Mouse (Mus musculus): ENCODE data around the gene Snx14. TPM values are rescaled to one million over a fixed set of nuclear protein-coding genes. Genes with fewer than 3 reads are reported as not detected.
A peak's percentile ranks its signal among the peaks of the same experiment; 100 is the strongest.
"Not testable (repeated sequence)": the region's sequence is repeated elsewhere in the genome, so short reads cannot be mapped to it uniquely, and the experiment has no call there.

Gene Snx14
- 47.4 and 57.4 TPM in 2 replicates for total RNA-seq (2014; fragmentation: Nextera tagmentation)
- 37.8 and 51.0 TPM in 2 replicates for total RNA-seq (2017)
- polyA plus RNA-seq (2012), result 8.3 and 8.5 TPM in 2 replicates

GRCm38 (mm10) chr9:88438555-88439237 is at the start of gene Snx14:
Gene Snx14 (minus strand): TSS chr9:88438958.
- no peaks in the 10 kb centered on the region for H3K9me3 ChIP-seq (replicated peaks)
- TF ChIP-seq TAL1 (conservative IDR thresholded peaks at IDR 0.05; ENCODE audit: low read depth, low read length) (no peak), GATA2 (IDR thresholded peaks at IDR 0.05; ENCODE audit: borderline replicate concordance, low read depth, low read length) (no peak), CTCF (IDR thresholded peaks at IDR 0.05; ENCODE audit: low read depth, low read length) (no peak), POLR2AphosphoS5 (IDR thresholded peaks at IDR 0.05; ENCODE audit: insufficient replicate concordance, low read depth, low read length) (no peak; the same call in 1 of the 2 replicates)
- H3K4me1 ChIP-seq (ENCODE audit: insufficient read depth, low read depth, low read length), result peaks cover 27% of the 10 kb centered on the region
- DNase-seq (ENCODE audit: low spot score) (peak; percentile 70), ATAC-seq (ENCODE audit: extremely low read depth, insufficient number of reproducible peaks, low FRiP score, poor library complexity, severe bottlenecking) (peak; percentile 93)
- no peaks in the 10 kb centered on the region for H3K27me3 ChIP-seq (ENCODE audit: insufficient read depth, low read length)
- peak within 1 kb of the TSS; percentile 96 for H3K4me3 ChIP-seq (ENCODE audit: low read depth, low read length)
- peaks cover 23% of the 10 kb centered on the region for H3K36me3 ChIP-seq (replicated peaks)

GRCm38 (mm10) chr9:88484531-88484930 is 45.8 kb upstream of the Snx14 start:
- H3K27me3 ChIP-seq (ENCODE audit: insufficient read depth, low read length), result no peaks in the 10 kb centered on the region; the same call in 1 of the 2 replicates
- H3K4me1 ChIP-seq (ENCODE audit: insufficient read depth, low read depth, low read length), result peaks cover 17% of the 10 kb centered on the region
- DNase-seq (ENCODE audit: low spot score) (no peak), ATAC-seq (ENCODE audit: extremely low read depth, insufficient number of reproducible peaks, low FRiP score, poor library complexity, severe bottlenecking) (no peak)
- H3K9me3 ChIP-seq (replicated peaks), result no peaks in the 10 kb centered on the region
- TF ChIP-seq GATA1 (IDR thresholded peaks at IDR 0.05; ENCODE audit: borderline replicate concordance, low read length), result no peak
- no peak for TF ChIP-seq TAL1 (conservative IDR thresholded peaks at IDR 0.05; ENCODE audit: low read depth, low read length)
- TF ChIP-seq CTCF (IDR thresholded peaks at IDR 0.05; ENCODE audit: low read depth, low read length), result no peak
- TF ChIP-seq POLR2AphosphoS5 (IDR thresholded peaks at IDR 0.05; ENCODE audit: insufficient replicate concordance, low read depth, low read length), result no peak
- TF ChIP-seq GATA2 (IDR thresholded peaks at IDR 0.05; ENCODE audit: borderline replicate concordance, low read depth, low read length), result no peak
- no peak overlapping the region for H3K4me3 ChIP-seq (ENCODE audit: low read depth, low read length)
- peaks cover 4% of the 10 kb centered on the region for H3K36me3 ChIP-seq (replicated peaks)

- H3K4me1 ChIP-seq (ENCODE audit: insufficient read depth, low read depth, low read length), result peaks cover 17% of the 10 kb centered on the region
- TF ChIP-seq POLR2AphosphoS5 (IDR thresholded peaks at IDR 0.05; ENCODE audit: insufficient replicate concordance, low read depth, low read length) (no peak), CTCF (IDR thresholded peaks at IDR 0.05; ENCODE audit: low read depth, low read length) (no peak), TAL1 (conservative IDR thresholded peaks at IDR 0.05; ENCODE audit: low read depth, low read length) (no peak), GATA2 (IDR thresholded peaks at IDR 0.05; ENCODE audit: borderline replicate concordance, low read depth, low read length) (no peak), GATA1 (IDR thresholded peaks at IDR 0.05; ENCODE audit: borderline replicate concordance, low read length) (no peak)
- no peaks in the 10 kb centered on the region for H3K9me3 ChIP-seq (replicated peaks)
- H3K4me3 ChIP-seq (ENCODE audit: low read depth, low read length), result peak overlapping the region; percentile 96
- ATAC-seq (ENCODE audit: extremely low read depth, insufficient number of reproducible peaks, low FRiP score, poor library complexity, severe bottlenecking) (peak; percentile 17; the same call in 1 of the 2 replicates), DNase-seq (ENCODE audit: low spot score) (no peak)
- H3K36me3 ChIP-seq (replicated peaks), result peaks cover 8% of the 10 kb centered on the region
- H3K27me3 ChIP-seq (ENCODE audit: insufficient read depth, low read length), result no peaks in the 10 kb centered on the region; the same call in 1 of the 2 replicates
Measured at GRCm38 (mm10) chr9:88482829-88483396, 44.2 kb upstream of the Snx14 start.

- Histone ChIP-seq H3K36me3 (replicated peaks) (peaks cover 14% of the 10 kb centered on the region), H3K4me3 (ENCODE audit: low read depth, low read length) (peak within 1 kb of the TSS; percentile 96), H3K4me1 (ENCODE audit: insufficient read depth, low read depth, low read length) (peaks cover 22% of the 10 kb centered on the region)
- ATAC-seq (ENCODE audit: extremely low read depth, insufficient number of reproducible peaks, low FRiP score, poor library complexity, severe bottlenecking), result peak; percentile 72
- peak; percentile 84 for DNase-seq (ENCODE audit: low spot score)
- H3K9me3 ChIP-seq (replicated peaks); H3K27me3 ChIP-seq (ENCODE audit: insufficient read depth, low read length): not testable (repeated sequence)
Measured at GRCm38 (mm10) chr9:88482230-88482828, 43.6 kb upstream of the Snx14 start, which contains the start of gene Syncrip. Gene Syncrip (minus strand): TSS chr9:88482574.

- Histone ChIP-seq H3K27me3 (ENCODE audit: insufficient read depth, low read length) (no peaks in the 10 kb centered on the region; the same call in 1 of the 2 replicates), H3K4me1 (ENCODE audit: insufficient read depth, low read depth, low read length) (peaks cover 23% of the 10 kb centered on the region), H3K36me3 (replicated peaks) (peaks cover 17% of the 10 kb centered on the region), H3K4me3 (ENCODE audit: low read depth, low read length) (peak overlapping the region; percentile 96), H3K9me3 (replicated peaks) (no peaks in the 10 kb centered on the region)
- DNase-seq (ENCODE audit: low spot score), result peak; percentile 12
- TF ChIP-seq GATA1 (IDR thresholded peaks at IDR 0.05; ENCODE audit: borderline replicate concordance, low read length) (no peak), POLR2AphosphoS5 (IDR thresholded peaks at IDR 0.05; ENCODE audit: insufficient replicate concordance, low read depth, low read length) (no peak), GATA2 (IDR thresholded peaks at IDR 0.05; ENCODE audit: borderline replicate concordance, low read depth, low read length) (no peak), CTCF (IDR thresholded peaks at IDR 0.05; ENCODE audit: low read depth, low read length) (no peak)
- ATAC-seq (ENCODE audit: extremely low read depth, insufficient number of reproducible peaks, low FRiP score, poor library complexity, severe bottlenecking), result no peak
Measured at GRCm38 (mm10) chr9:88481791-88482160, 43.0 kb upstream of the Snx14 start.

- peak overlapping the region; percentile 96 for H3K4me3 ChIP-seq (ENCODE audit: low read depth, low read length)
- ATAC-seq (ENCODE audit: extremely low read depth, insufficient number of reproducible peaks, low FRiP score, poor library complexity, severe bottlenecking) (no peak), DNase-seq (ENCODE audit: low spot score) (peak; percentile 22)
- no peaks in the 10 kb centered on the region for H3K9me3 ChIP-seq (replicated peaks)
- H3K27me3 ChIP-seq (ENCODE audit: insufficient read depth, low read length), result no peaks in the 10 kb centered on the region; the same call in 1 of the 2 replicates
- H3K36me3 ChIP-seq (replicated peaks), result peaks cover 19% of the 10 kb centered on the region
- H3K4me1 ChIP-seq (ENCODE audit: insufficient read depth, low read depth, low read length), result peaks cover 23% of the 10 kb centered on the region
- no peak for TF ChIP-seq CTCF (IDR thresholded peaks at IDR 0.05; ENCODE audit: low read depth, low read length)
- TF ChIP-seq TAL1 (conservative IDR thresholded peaks at IDR 0.05; ENCODE audit: low read depth, low read length), result no peak
- no peak for TF ChIP-seq POLR2AphosphoS5 (IDR thresholded peaks at IDR 0.05; ENCODE audit: insufficient replicate concordance, low read depth, low read length)
- no peak for TF ChIP-seq GATA2 (IDR thresholded peaks at IDR 0.05; ENCODE audit: borderline replicate concordance, low read depth, low read length)
- TF ChIP-seq GATA1 (IDR thresholded peaks at IDR 0.05; ENCODE audit: borderline replicate concordance, low read length), result no peak
Measured at GRCm38 (mm10) chr9:88481061-88481790, 42.5 kb upstream of the Snx14 start.
